Mouse (Mus musculus): ENCODE measurements around the gene Foxm1. TPM values are rescaled to one million over a fixed set of nuclear protein-coding genes. Genes with fewer than 3 reads are reported as not detected.
A peak's percentile ranks its signal among the peaks of the same experiment; 100 is the strongest.

The Foxm1 gene
- 2.4 and 3.7 TPM in 2 replicates for polyA plus RNA-seq (2012; rRNA removed)

DNA sequence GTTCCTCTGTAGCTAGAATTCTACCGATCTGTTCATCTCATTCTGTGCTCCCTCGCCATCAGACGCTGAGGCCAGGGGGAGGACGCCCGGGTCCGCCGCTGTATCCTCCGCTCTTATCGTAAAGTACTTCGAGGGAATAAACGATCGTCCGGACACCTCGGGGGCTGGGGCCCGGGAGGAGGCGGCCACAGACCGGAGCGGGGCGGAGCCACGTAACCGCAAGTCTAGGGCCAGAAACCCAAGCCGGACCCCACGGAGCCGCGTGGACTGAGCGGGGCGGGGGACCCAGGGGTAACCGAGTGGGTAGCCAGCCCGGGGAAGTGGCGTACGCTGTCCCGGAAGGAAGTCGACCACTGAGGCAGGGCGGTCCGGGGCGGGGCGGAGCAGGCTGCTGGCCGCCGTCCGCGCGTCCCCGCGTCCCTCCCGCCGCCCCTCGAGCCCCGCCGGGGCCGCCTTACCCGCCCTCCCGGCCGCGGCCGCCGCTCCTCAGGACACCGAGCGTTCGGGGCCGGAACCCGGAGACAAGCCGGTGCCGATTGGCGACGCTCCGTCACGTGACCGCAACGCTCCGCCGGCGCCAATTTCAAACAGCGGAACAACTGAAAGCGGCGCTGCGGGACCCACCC lies at the start of gene Foxm1, which contains the start of gene Rhno1:
TSS of gene Foxm1 (plus strand) at position 587 of the 626 bp plus-strand sequence.
TSS of gene Rhno1 (minus strand) at position 531 of the 626 bp plus-strand sequence.
- Histone ChIP-seq H3K27me3 (replicated peaks; ENCODE audit: control insufficient read depth, insufficient read depth, low read length) (no peaks in the 10 kb centered on the region), H3K4me1 (ENCODE audit: control insufficient read depth, insufficient read depth, low read length) (no peaks in the 10 kb centered on the region; the same call in 1 of the 2 replicates), H3K4me3 (ENCODE audit: insufficient read depth, low read depth, low read length) (peak within 1 kb of the TSS; percentile 72), H3K36me3 (ENCODE audit: control insufficient read depth, insufficient read depth, low read length) (no peaks in the 10 kb centered on the region), H3K27ac (ENCODE audit: insufficient read depth, low read depth, low read length) (peak within 1 kb of the TSS; percentile 41)
- DNase-seq, result peak; percentile 90
- TF ChIP-seq POLR2A (IDR thresholded peaks at IDR 0.05; ENCODE audit: low read depth, low read length) (no peak), CTCF (conservative IDR thresholded peaks at IDR 0.05; ENCODE audit: insufficient read depth, insufficient read length, low read depth, low read length) (no peak)
- WGBS, result under 1% methylated on average over 75 of the region's 76 CpGs

DNA sequence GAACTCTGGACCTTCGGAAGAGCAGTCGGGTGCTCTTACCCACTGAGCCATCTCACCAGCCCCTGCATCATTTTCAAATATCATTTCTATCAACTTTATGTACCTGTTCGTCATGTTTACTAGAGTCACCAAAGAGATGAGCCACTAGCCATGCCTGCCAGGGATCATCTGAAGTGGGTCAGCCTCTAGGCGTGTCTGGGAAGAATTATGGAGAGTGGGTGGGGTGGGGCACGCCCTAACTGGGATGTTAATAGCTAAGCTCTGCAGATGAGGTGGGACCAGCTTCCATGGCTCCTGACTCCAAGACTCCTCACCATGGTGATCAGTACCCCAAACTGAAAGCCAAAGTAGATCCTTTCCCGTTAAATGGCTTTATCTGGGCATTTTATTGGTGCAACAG lies 48.0 kb upstream of the Foxm1 start:
- no peaks in the 10 kb centered on the region for H3K27me3 ChIP-seq (replicated peaks; ENCODE audit: control insufficient read depth, insufficient read depth, low read length)
- no peak overlapping the region for H3K27ac ChIP-seq (ENCODE audit: insufficient read depth, low read depth, low read length)
- no peak overlapping the region for H3K4me3 ChIP-seq (ENCODE audit: insufficient read depth, low read depth, low read length)
- H3K4me1 ChIP-seq (ENCODE audit: control insufficient read depth, insufficient read depth, low read length), result no peaks in the 10 kb centered on the region
- H3K36me3 ChIP-seq (ENCODE audit: control insufficient read depth, insufficient read depth, low read length), result no peaks in the 10 kb centered on the region
- TF ChIP-seq POLR2A (IDR thresholded peaks at IDR 0.05; ENCODE audit: low read depth, low read length) (no peak), CTCF (conservative IDR thresholded peaks at IDR 0.05; ENCODE audit: insufficient read depth, insufficient read length, low read depth, low read length) (no peak)
- WGBS, result 68% methylated on average over 6 of the region's 6 CpGs
- peak; percentile 31 for DNase-seq

- H3K27ac ChIP-seq (ENCODE audit: insufficient read depth, low read depth, low read length), result no peak overlapping the region
- 66% methylated on average over 8 of the region's 8 CpGs for WGBS
- H3K4me3 ChIP-seq (ENCODE audit: insufficient read depth, low read depth, low read length), result no peak overlapping the region
- H3K4me1 ChIP-seq (ENCODE audit: control insufficient read depth, insufficient read depth, low read length), result no peaks in the 10 kb centered on the region
- H3K27me3 ChIP-seq (replicated peaks; ENCODE audit: control insufficient read depth, insufficient read depth, low read length), result no peaks in the 10 kb centered on the region
- H3K36me3 ChIP-seq (ENCODE audit: control insufficient read depth, insufficient read depth, low read length), result no peaks in the 10 kb centered on the region
- TF ChIP-seq CTCF (conservative IDR thresholded peaks at IDR 0.05; ENCODE audit: insufficient read depth, insufficient read length, low read depth, low read length), result no peak
- no peak for TF ChIP-seq POLR2A (IDR thresholded peaks at IDR 0.05; ENCODE audit: low read depth, low read length)
- no peak for DNase-seq
These were observed 47.2 kb upstream of the Foxm1 start for GRCm38 (mm10) chr6:128315597-128315996.

DNA sequence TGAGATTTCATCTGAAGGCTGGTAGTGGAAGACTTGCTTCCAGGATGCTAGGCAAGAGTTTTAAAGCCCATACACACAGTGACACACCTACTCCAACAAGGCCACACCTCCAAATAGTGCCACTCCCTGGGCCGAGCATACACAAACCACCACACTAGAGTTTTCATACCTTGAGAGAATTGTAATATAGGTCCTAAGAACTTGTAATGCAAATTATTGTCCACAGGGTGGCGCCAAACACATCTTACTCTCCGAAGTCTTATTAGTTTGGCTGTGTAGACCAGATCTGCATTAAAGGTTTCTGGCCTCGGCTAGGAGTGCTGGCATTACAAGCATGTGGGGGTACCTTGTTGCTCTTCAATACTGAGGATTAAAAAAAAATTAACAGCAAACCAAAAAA lies 44.5 kb upstream of the Foxm1 start:
- TF ChIP-seq POLR2A (IDR thresholded peaks at IDR 0.05; ENCODE audit: low read depth, low read length) (no peak), CTCF (conservative IDR thresholded peaks at IDR 0.05; ENCODE audit: insufficient read depth, insufficient read length, low read depth, low read length) (peak; percentile 53)
- H3K36me3 ChIP-seq (ENCODE audit: control insufficient read depth, insufficient read depth, low read length), result peaks cover 3% of the 10 kb centered on the region; the same call in 1 of the 2 replicates
- H3K4me3 ChIP-seq (ENCODE audit: insufficient read depth, low read depth, low read length), result no peak overlapping the region
- H3K4me1 ChIP-seq (ENCODE audit: control insufficient read depth, insufficient read depth, low read length), result no peaks in the 10 kb centered on the region
- H3K27ac ChIP-seq (ENCODE audit: insufficient read depth, low read depth, low read length), result no peak overlapping the region
- 2% methylated on average over 4 of the region's 4 CpGs for WGBS
- no peaks in the 10 kb centered on the region for H3K27me3 ChIP-seq (replicated peaks; ENCODE audit: control insufficient read depth, insufficient read depth, low read length)
- peak; percentile 72 for DNase-seq

DNA sequence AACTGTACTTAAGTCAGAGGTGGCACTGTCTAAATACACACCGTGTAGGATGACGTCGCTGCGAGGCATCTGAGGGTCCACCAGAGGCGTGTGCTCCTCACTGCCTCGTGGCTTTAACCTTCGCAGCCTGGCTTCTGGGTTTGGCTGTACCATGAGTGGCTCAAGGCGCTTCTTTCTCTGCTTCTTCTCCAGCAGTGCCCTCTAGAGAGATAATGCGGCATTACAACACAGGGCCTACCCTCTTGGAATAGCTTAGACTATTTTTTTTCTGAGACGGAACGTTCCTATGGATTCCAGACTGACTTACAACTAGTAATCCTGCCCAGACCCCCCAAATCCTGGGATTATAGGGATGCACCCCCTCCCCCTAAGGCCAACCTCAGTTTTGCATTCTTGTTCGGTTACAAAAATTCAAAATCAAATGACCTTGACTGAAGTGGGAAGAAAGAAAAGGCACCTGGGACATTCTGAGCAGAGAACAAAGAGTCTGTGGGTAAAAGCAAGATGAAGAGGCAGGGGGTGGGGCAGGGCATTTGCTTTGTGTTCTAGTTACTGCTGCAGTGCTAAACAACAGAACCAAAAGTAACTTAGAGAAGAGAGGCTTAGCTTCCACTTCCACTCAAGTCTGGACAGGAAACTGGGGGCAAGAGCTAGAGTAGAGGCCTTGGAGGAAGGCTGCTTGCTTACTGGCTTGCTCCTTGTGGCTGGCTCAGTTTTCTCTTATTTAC lies 28.2 kb upstream of the Foxm1 start:
- peaks cover 9% of the 10 kb centered on the region for H3K4me1 ChIP-seq (ENCODE audit: control insufficient read depth, insufficient read depth, low read length)
- TF ChIP-seq CTCF (conservative IDR thresholded peaks at IDR 0.05; ENCODE audit: insufficient read depth, insufficient read length, low read depth, low read length) (peak; percentile 67), POLR2A (IDR thresholded peaks at IDR 0.05; ENCODE audit: low read depth, low read length) (no peak)
- no peak overlapping the region for H3K27ac ChIP-seq (ENCODE audit: insufficient read depth, low read depth, low read length)
- H3K4me3 ChIP-seq (ENCODE audit: insufficient read depth, low read depth, low read length), result no peak overlapping the region
- WGBS, result 28% methylated on average over 12 of the region's 12 CpGs
- peak; percentile 64 for DNase-seq
- no peaks in the 10 kb centered on the region for H3K36me3 ChIP-seq (ENCODE audit: control insufficient read depth, insufficient read depth, low read length)
- no peaks in the 10 kb centered on the region for H3K27me3 ChIP-seq (replicated peaks; ENCODE audit: control insufficient read depth, insufficient read depth, low read length)

- peak; percentile 71 for DNase-seq
- WGBS, result 35% methylated on average over 7 of the region's 7 CpGs
- peak overlapping the region; percentile 70 for H3K27ac ChIP-seq (ENCODE audit: insufficient read depth, low read depth, low read length)
- no peaks in the 10 kb centered on the region for H3K27me3 ChIP-seq (replicated peaks; ENCODE audit: control insufficient read depth, insufficient read depth, low read length)
- H3K4me3 ChIP-seq (ENCODE audit: insufficient read depth, low read depth, low read length), result no peak overlapping the region
- no peak for TF ChIP-seq CTCF (conservative IDR thresholded peaks at IDR 0.05; ENCODE audit: insufficient read depth, insufficient read length, low read depth, low read length)
- H3K4me1 ChIP-seq (ENCODE audit: control insufficient read depth, insufficient read depth, low read length), result peaks cover 15% of the 10 kb centered on the region
- no peaks in the 10 kb centered on the region for H3K36me3 ChIP-seq (ENCODE audit: control insufficient read depth, insufficient read depth, low read length)
These were observed 25.3 kb upstream of the Foxm1 start for GRCm38 (mm10) chr6:128337467-128337866.

GRCm38 (mm10) chr6:128338876-128339275 lies 23.9 kb upstream of the Foxm1 start:
- H3K4me3 ChIP-seq (ENCODE audit: insufficient read depth, low read depth, low read length), result no peak overlapping the region
- TF ChIP-seq CTCF (conservative IDR thresholded peaks at IDR 0.05; ENCODE audit: insufficient read depth, insufficient read length, low read depth, low read length) (no peak), POLR2A (IDR thresholded peaks at IDR 0.05; ENCODE audit: low read depth, low read length) (no peak)
- no peaks in the 10 kb centered on the region for H3K27me3 ChIP-seq (replicated peaks; ENCODE audit: control insufficient read depth, insufficient read depth, low read length)
- H3K27ac ChIP-seq (ENCODE audit: insufficient read depth, low read depth, low read length), result no peak overlapping the region
- 32% methylated on average over 5 of the region's 5 CpGs for WGBS
- peaks cover 15% of the 10 kb centered on the region for H3K4me1 ChIP-seq (ENCODE audit: control insufficient read depth, insufficient read depth, low read length)
- no peak for DNase-seq
- no peaks in the 10 kb centered on the region for H3K36me3 ChIP-seq (ENCODE audit: control insufficient read depth, insufficient read depth, low read length)

All from kidney, adult 2 months (tissue).